Mouse (Mus musculus): ENCODE results near the gene Adprhl1. TPM values are rescaled to one million over a fixed set of nuclear protein-coding genes. Genes with fewer than 3 reads are reported as not detected.

The Adprhl1 gene
- total RNA-seq, 2 experiments from 2014 or later = not detected

- ATAC-seq (replicated peaks; ENCODE audit: low FRiP score, low TSS enrichment, poor library complexity, severe bottlenecking) = no peak
Observed at GRCm38 (mm10) chr8:13201013-13201334, 53.0 kb downstream of the Adprhl1 start.

- no peak for ATAC-seq (replicated peaks; ENCODE audit: low FRiP score, low TSS enrichment, poor library complexity, severe bottlenecking)
Observed at GRCm38 (mm10) chr8:13200301-13201012, 53.5 kb downstream of the Adprhl1 start, which contains the start of gene Grtp1. Gene Grtp1, minus strand, starts transcription at chr8:13200620.

GRCm38 (mm10) chr8:13199385-13200061 lies 54.4 kb downstream of the Adprhl1 start:
- no peak for ATAC-seq (replicated peaks; ENCODE audit: low FRiP score, low TSS enrichment, poor library complexity, severe bottlenecking)

GRCm38 (mm10) chr8:13197493-13197892 lies 56.5 kb downstream of the Adprhl1 start:
- no peak for ATAC-seq (replicated peaks; ENCODE audit: low FRiP score, low TSS enrichment, poor library complexity, severe bottlenecking)

GRCm38 (mm10) chr8:13194818-13195217 lies 59.1 kb downstream of the Adprhl1 start:
- no peak for ATAC-seq (replicated peaks; ENCODE audit: low FRiP score, low TSS enrichment, poor library complexity, severe bottlenecking)

- no peak for ATAC-seq (replicated peaks; ENCODE audit: low FRiP score, low TSS enrichment, poor library complexity, severe bottlenecking)
Observed at GRCm38 (mm10) chr8:13190235-13190634, 63.7 kb downstream of the Adprhl1 start.

GRCm38 (mm10) chr8:13188857-13189256 lies 65.1 kb downstream of the Adprhl1 start:
- ATAC-seq (replicated peaks; ENCODE audit: low FRiP score, low TSS enrichment, poor library complexity, severe bottlenecking) = no peak

- no peak for ATAC-seq (replicated peaks; ENCODE audit: low FRiP score, low TSS enrichment, poor library complexity, severe bottlenecking)
Observed at GRCm38 (mm10) chr8:13188052-13188555, 65.9 kb downstream of the Adprhl1 start.

GRCm38 (mm10) chr8:13187638-13188037 lies 66.3 kb downstream of the Adprhl1 start:
- ATAC-seq (replicated peaks; ENCODE audit: low FRiP score, low TSS enrichment, poor library complexity, severe bottlenecking) = no peak

GRCm38 (mm10) chr8:13187229-13187628 lies 66.7 kb downstream of the Adprhl1 start:
- ATAC-seq (replicated peaks; ENCODE audit: low FRiP score, low TSS enrichment, poor library complexity, severe bottlenecking) = no peak

GRCm38 (mm10) chr8:13186819-13187218 lies 67.1 kb downstream of the Adprhl1 start:
- ATAC-seq (replicated peaks; ENCODE audit: low FRiP score, low TSS enrichment, poor library complexity, severe bottlenecking) = no peak

GRCm38 (mm10) chr8:13181691-13181976 lies 72.3 kb downstream of the Adprhl1 start:
- no peak; the same call in 1 of the 2 replicates for ATAC-seq (replicated peaks; ENCODE audit: low FRiP score, low TSS enrichment, poor library complexity, severe bottlenecking)

- ATAC-seq (replicated peaks; ENCODE audit: low FRiP score, low TSS enrichment, poor library complexity, severe bottlenecking) = peak; percentile 61
Observed at GRCm38 (mm10) chr8:13180911-13181690, 72.9 kb downstream of the Adprhl1 start.

GRCm38 (mm10) chr8:13180408-13180807 lies 73.6 kb downstream of the Adprhl1 start:
- no peak for ATAC-seq (replicated peaks; ENCODE audit: low FRiP score, low TSS enrichment, poor library complexity, severe bottlenecking)

- no peak for ATAC-seq (replicated peaks; ENCODE audit: low FRiP score, low TSS enrichment, poor library complexity, severe bottlenecking)
Observed at GRCm38 (mm10) chr8:13179948-13180347, 74.0 kb downstream of the Adprhl1 start.

GRCm38 (mm10) chr8:13179482-13179881 lies 74.5 kb downstream of the Adprhl1 start:
- ATAC-seq (replicated peaks; ENCODE audit: low FRiP score, low TSS enrichment, poor library complexity, severe bottlenecking) = no peak

- ATAC-seq (replicated peaks; ENCODE audit: low FRiP score, low TSS enrichment, poor library complexity, severe bottlenecking) = no peak
Observed at GRCm38 (mm10) chr8:13178137-13178536, 75.8 kb downstream of the Adprhl1 start.

- no peak for ATAC-seq (replicated peaks; ENCODE audit: low FRiP score, low TSS enrichment, poor library complexity, severe bottlenecking)
Observed at GRCm38 (mm10) chr8:13177173-13177852, 76.6 kb downstream of the Adprhl1 start.

- ATAC-seq (replicated peaks; ENCODE audit: low FRiP score, low TSS enrichment, poor library complexity, severe bottlenecking) = no peak
Observed at GRCm38 (mm10) chr8:13175650-13176049, 78.3 kb downstream of the Adprhl1 start.

GRCm38 (mm10) chr8:13174811-13175210 lies 79.2 kb downstream of the Adprhl1 start:
- no peak for ATAC-seq (replicated peaks; ENCODE audit: low FRiP score, low TSS enrichment, poor library complexity, severe bottlenecking)
